In the genomic region with DNA sequence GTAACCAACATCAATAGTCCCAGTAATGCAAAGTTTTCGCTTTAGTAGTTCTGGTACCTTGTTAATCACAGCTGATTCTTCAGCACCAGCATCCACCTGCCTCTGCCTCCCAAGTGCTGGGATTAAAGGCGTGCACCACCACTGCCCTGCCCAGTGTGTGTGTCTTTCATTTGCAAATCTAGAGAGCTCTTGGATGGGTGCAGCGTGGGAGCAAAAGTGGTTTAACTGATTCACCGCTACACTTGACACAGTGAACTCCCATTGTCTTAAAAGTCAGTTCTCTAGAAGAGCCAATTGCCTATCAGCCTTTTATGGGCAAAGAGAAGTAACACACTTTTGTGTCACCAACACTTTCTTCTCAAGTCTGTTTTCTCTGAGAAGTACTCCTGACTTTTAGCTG, we compare ENCODE assay signal across 46 mouse cellular contexts. TPM values are rescaled to one million over a fixed set of nuclear protein-coding genes. Genes with fewer than 3 reads are reported as not detected.
"Had no signal": no experiment of that assay in that cellular context is flagged by ENCODE, and none has a peak within 500 bp of the region (broad histone marks: within the 10 kb centered on the region; RNA-seq: fewer than 3 reads in every experiment).

No protein-coding gene starts in this region.

- H3K9ac ChIP-seq: limb, embryonic 12.5 days; limb, embryonic 13.5 days; limb, embryonic 15.5 days; liver, embryonic 12.5 days; liver, embryonic 13.5 days; liver, embryonic 14.5 days; liver, embryonic 15.5 days; liver, postnatal 0 days; lung, embryonic 14.5 days; lung, embryonic 15.5 days; midbrain, embryonic 12.5 days; midbrain, embryonic 13.5 days; midbrain, embryonic 15.5 days; neural tube, embryonic 12.5 days had no signal

- H3K4me1 ChIP-seq: limb, embryonic 10.5 days; limb, embryonic 12.5 days; limb, embryonic 13.5 days; limb, embryonic 15.5 days; liver, embryonic 12.5 days; liver, embryonic 13.5 days; liver, embryonic 15.5 days; lung, embryonic 15.5 days; midbrain, embryonic 10.5 days; midbrain, embryonic 12.5 days; midbrain, embryonic 13.5 days; midbrain, embryonic 15.5 days; neural tube, embryonic 12.5 days had no signal

- H3K36me3 ChIP-seq: limb, embryonic 10.5 days; limb, embryonic 12.5 days; limb, embryonic 13.5 days; limb, embryonic 15.5 days; liver, embryonic 12.5 days; liver, embryonic 13.5 days; liver, embryonic 15.5 days; lung, embryonic 15.5 days; midbrain, embryonic 10.5 days; midbrain, embryonic 12.5 days; midbrain, embryonic 13.5 days; midbrain, embryonic 15.5 days; neural tube, embryonic 12.5 days had no signal

- ATAC-seq: liver, embryonic 12.5 days; liver, postnatal 0 days; lung, postnatal 0 days; midbrain, embryonic 13.5 days; midbrain, embryonic 15.5 days had no signal

- DNase-seq: left cerebral cortex, postnatal 4 days; liver; liver, embryonic 13.5 days; liver, postnatal 0 days; lung, adult 18-20 months; lung, adult 2 months; lung, embryonic 14.5 days; lung, postnatal 10 days; lung, postnatal 14 days; lung, postnatal 36 days; lung, postnatal 4 days; midbrain, embryonic 14.5 days had no signal

- H3K27me3 ChIP-seq: limb, embryonic 12.5 days; limb, embryonic 13.5 days; limb, embryonic 15.5 days; liver, embryonic 12.5 days; liver, embryonic 13.5 days; liver, embryonic 15.5 days; lung, embryonic 15.5 days; midbrain, embryonic 12.5 days; midbrain, embryonic 13.5 days; midbrain, embryonic 15.5 days; neural tube, embryonic 12.5 days had no signal

- H3K4me2 ChIP-seq: limb, embryonic 12.5 days; limb, embryonic 13.5 days; limb, embryonic 15.5 days; liver, embryonic 11.5 days; liver, embryonic 12.5 days; liver, embryonic 13.5 days; liver, embryonic 15.5 days; lung, embryonic 14.5 days; lung, embryonic 15.5 days; midbrain, embryonic 11.5 days; midbrain, embryonic 12.5 days; midbrain, embryonic 13.5 days; midbrain, embryonic 15.5 days; neural tube, embryonic 12.5 days had no signal

- H3K27ac ChIP-seq: limb, embryonic 10.5 days; limb, embryonic 12.5 days; limb, embryonic 13.5 days; limb, embryonic 15.5 days; liver, embryonic 12.5 days; liver, embryonic 13.5 days; liver, embryonic 14.5 days; liver, embryonic 15.5 days; lung, embryonic 15.5 days; macrophage; midbrain, embryonic 10.5 days; midbrain, embryonic 12.5 days; midbrain, embryonic 13.5 days; midbrain, embryonic 15.5 days; neural tube, embryonic 12.5 days had no signal

- H3K4me3 ChIP-seq: limb, embryonic 10.5 days; limb, embryonic 12.5 days; limb, embryonic 13.5 days; limb, embryonic 15.5 days; liver, embryonic 12.5 days; liver, embryonic 13.5 days; liver, embryonic 15.5 days; lung, embryonic 15.5 days; megakaryocyte, embryonic 14.5 days; midbrain, embryonic 10.5 days; midbrain, embryonic 12.5 days; midbrain, embryonic 13.5 days; midbrain, embryonic 15.5 days; myocyte; neural tube, embryonic 12.5 days had no signal

- H3K9me3 ChIP-seq: limb, embryonic 10.5 days; limb, embryonic 12.5 days; limb, embryonic 13.5 days; limb, embryonic 15.5 days; liver, embryonic 12.5 days; liver, embryonic 13.5 days; liver, embryonic 15.5 days; lung, embryonic 15.5 days; megakaryocyte, embryonic 14.5 days; midbrain, embryonic 10.5 days; midbrain, embryonic 12.5 days; midbrain, embryonic 13.5 days; midbrain, embryonic 15.5 days; neural tube, embryonic 12.5 days had no signal

RNA-seq across cellular contexts. Expression of a gene that starts 19.3 kb away (rescaled TPM):
- total RNA-seq: left cerebral cortex, postnatal 10 days; left cerebral cortex, postnatal 14 days; left cerebral cortex, postnatal 25 days; left cerebral cortex, postnatal 36 days; left cerebral cortex, postnatal 4 days; megakaryocyte progenitor cell, adult 5-6 weeks; megakaryocyte, adult 5-6 weeks; megakaryocyte-erythroid progenitor cell, adult 5-6 weeks; midbrain, postnatal 0 days; monocyte, adult 5-6 weeks had no signal
- polyA plus RNA-seq: limb, embryonic 10.5 days; limb, embryonic 11.5 days; limb, embryonic 12.5 days; limb, embryonic 13.5 days; limb, embryonic 14.5 days; liver, adult 2 months; liver, embryonic 11.5 days; liver, embryonic 12.5 days; liver, embryonic 13.5 days; liver, embryonic 14.5 days; liver, embryonic 15.5 days; liver, embryonic 16.5 days; liver, postnatal 0 days; lung, adult 2 months; lung, embryonic 15.5 days; lung, embryonic 16.5 days; lung, postnatal 0 days; macrophage; midbrain, embryonic 10.5 days; midbrain, embryonic 11.5 days; midbrain, embryonic 12.5 days; midbrain, embryonic 13.5 days; midbrain, embryonic 14.5 days; midbrain, embryonic 15.5 days; midbrain, postnatal 0 days; myocyte; neural tube, embryonic 11.5 days; neural tube, embryonic 12.5 days had no signal
